Mouse (Mus musculus): ENCODE measurements around the gene Zfp945.
"Not testable (repeated sequence)": the region's sequence is repeated elsewhere in the genome, so short reads cannot be mapped to it uniquely, and the experiment has no call there.

Gene Zfp945

DNA sequence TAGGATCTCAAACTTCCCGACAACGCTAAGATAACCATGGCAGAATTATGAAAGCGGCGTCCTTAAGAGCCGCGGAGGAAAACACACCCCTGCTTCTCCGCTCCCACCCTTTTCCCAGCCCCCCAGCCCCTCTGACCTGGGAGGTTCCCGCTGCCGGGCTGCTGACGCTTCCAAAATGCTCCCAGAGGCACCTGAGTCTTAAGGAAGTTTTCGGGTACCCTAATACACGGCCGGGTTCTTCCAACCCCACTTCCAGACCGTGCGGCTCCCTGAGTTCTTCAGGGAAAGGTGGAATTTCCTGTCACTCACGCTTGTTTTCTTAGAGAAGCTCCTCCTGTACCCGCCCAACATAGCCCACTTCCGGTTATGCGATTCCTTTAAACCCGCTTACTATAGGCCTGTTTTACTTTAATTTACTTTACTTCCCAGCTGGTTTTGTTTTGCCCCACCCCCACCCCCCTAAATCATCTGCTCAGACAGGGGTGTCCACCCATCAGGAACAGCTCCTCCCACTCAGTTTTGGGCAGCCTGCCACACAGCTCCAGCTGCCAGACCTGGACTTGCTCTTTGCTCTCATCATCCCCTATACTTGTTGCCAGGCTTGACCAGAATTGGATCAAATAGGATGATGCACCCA, at the start of gene Zfp945:
Zfp945 (minus strand) TSS at position 290 of the 637 bp plus-strand sequence.
- in situ Hi-C loops (cut with MboI, MseI) = loop anchor here (10.0 to 25.0 kb wide), 2 partner anchors 502 to 720 kb away; partner anchors contain the start of genes Zfp13, Zfp758 and Zfp944

DNA sequence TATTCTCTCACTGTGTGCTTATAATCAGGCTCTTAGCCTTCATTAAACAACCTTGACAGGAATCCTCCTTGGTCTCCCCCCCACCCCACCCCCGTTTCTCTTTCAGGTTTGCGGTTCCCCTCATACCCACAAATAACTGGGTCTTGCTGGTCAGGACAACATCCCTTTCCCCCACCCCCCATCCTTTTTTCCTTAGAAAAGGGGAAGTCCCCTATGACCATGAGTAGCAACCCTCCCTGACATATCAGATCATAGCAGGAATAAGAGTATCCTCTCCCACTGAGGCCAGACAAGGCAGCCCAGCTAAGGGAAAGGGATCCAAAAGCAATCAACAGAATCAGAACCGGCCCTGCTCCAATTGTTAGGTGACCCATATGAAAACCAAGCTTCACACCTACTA, 21.4 kb upstream of the Zfp945 start:
- in situ Hi-C loops (cut with MboI, MseI) = no loop called here

DNA sequence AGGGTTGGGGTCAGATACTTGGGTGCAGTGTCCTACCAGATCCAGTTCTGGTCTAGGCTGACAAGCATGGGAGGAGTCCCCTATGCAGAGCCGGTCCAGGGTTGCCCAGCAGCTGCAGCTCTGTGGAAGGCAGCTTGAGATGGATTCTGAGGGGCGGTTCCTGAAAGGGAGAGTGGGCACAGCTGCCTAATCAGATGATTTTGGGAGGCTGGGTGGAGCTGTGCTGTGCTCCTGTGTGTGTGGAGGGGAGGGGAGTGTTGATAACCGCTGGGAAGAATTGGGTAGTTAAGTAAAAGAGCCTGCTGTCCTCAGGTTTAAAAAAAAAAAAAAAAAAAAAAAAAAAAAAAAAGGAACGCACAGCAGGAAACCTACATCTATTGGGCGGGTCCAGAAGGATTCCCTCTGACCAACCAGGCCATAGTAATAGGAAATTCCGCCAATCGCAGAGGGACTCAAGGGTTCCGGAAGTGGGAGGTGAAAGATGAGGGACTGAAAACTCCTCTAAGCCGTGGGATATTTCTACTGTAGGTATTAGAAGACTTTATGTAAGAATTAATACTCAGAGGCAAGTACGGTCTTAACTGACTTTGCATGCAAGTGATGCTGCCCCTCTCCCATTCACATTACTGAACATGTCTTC, 17.2 kb upstream of the Zfp945 start:
- in situ Hi-C loops (cut with MboI, MseI) = loop anchor here (5.0 kb wide), 1 partner anchor 638 kb away; no protein-coding TSS in a partner anchor

DNA sequence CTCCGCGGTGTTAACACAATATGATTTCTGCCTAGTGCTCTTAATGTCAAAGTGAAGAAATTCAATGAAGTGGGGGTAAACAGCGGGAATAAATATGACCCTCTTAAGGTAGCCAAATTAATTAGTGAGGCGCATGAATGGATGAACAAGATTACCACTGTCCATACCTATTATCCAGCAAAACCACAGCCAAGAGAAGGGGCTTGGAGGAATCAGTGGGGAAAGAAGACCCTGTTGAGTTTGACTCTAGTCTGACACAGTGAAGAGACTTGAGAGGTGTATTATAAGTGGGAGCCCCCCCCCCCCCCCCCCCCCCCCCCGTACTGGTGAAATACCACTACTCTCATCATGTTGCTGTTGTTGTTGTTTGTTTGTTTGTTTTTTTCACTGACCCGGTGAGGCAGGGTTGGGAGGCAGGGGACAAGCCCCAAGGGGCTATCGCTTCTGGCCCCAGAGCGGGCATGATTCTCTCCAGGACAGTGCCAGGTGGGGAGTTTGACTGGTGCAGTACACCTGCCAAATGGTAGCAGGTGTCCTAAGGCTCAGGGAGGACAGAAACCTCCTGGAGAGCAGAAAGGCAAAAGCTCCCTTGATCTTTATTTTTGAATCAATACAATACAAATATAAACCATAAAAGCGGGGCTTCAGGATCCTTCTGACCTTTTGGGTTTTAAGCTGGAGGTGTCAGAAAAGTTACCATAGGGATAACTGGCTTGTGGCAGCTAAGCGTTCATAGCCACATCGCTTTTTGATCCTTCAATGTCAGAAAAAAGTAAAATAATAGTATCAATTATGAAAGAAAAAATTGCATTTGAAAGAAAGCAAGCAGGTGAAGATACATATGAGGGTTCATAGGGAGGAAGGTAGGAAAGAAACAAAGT, 10.7 kb upstream of the Zfp945 start:
- in situ Hi-C loops (cut with MboI, MseI) = no loop called here

DNA sequence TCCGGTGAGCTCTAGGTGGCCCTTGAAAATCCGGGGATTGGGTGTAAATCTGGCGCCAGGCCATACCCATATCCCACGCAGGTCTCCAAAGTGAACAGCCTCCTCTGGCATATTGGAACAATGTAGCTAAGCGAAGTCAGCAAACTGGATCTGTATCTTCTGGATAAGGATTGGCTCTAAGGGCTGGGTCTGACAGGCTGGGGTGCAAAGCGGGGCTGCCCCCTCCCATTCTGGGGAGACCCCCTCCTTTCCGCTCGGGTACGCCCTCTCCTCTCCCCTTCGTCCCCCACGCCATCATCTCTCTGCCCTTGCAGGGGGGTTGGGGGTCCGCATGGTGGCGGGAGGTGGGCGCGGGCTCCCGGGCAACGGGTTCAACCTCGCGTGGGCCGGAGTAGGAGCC, 9.4 kb upstream of the Zfp945 start:
- in situ Hi-C loops (cut with MboI, MseI) = no loop called here

DNA sequence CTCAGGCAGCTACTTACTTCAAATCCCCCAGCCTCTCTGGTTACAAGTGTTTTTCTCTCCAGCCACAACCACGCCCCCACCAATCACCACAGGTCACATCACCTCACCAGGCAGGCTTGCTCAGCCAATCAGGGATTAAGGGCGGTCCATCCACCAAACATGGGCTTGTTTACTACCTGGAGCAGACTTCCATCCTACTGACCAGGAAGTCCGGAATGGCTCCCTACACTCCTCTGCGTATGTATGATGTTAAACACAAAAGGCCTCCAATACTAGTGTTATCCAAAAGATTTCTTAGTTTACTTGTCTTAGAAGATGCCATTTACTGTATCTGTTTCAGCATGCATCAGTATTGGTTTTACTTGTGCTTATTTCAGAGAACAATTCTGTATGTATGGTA, 8.6 kb upstream of the Zfp945 start:
- in situ Hi-C loops (cut with MboI, MseI) = not testable (repeated sequence)

DNA sequence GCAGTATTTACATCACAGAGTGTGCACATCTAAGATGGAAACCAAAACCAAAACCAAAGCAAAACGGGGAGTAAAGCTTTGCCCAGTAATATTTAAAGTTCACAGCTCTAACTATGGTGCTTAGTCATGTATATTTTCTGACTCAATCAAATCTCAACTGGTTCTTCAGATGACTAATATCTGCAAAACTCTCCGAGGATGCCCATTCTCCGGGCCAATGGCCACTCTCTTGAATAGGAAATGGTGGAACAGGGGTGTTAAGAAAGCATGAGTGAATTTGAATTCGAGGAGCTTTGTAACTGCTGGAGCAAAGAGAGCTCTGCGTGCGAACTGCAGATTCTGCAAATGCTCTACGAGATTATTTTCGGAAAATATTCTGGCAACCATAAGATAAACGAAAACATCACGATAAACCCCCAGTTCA, 501 bp downstream of the Zfp945 start:
- in situ Hi-C loops (cut with MboI, MseI) = loop anchor here (10.0 to 25.0 kb wide), 2 partner anchors 502 to 721 kb away; partner anchors contain the start of genes Zfp13, Zfp758 and Zfp944

DNA sequence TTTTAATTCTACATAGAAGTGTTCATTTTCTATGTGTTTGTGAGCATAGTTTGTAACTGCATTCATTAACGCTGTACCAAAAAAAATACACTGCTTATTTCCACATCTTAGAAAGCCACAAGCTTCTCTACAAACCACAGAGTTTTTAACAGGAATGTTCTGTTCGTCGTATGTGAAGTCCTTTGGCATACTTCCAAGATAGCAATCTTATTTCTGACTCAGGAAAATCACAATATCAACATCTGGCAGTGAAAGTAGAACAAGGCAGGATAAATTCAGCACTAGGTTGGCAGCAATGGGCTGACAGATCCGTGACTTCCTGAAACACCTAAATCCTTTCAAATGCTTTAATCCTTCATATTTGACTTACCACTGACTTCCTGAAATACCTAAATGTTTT, 45.8 kb downstream of the Zfp945 start:
- in situ Hi-C loops (cut with MboI, MseI) = no loop called here

DNA sequence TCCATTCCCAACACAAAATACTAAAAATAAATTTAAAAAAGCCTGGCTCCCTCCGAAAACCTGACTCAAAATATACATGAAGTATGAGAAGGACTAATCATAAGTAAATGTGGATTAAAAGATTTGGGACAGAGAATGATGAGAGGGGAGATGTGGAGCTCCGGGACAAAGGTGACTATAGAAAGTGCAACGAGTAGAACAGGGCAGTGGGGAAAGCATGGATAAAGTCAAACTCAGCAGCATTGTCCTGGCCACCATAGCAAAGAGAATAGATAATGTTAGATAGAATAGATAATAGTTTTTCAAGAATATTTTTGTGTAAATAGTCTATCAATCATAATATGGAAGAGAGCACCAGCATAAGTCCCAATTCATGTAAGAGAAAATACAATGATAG, 48.7 kb downstream of the Zfp945 start:
- in situ Hi-C loops (cut with MboI, MseI) = no loop called here

DNA sequence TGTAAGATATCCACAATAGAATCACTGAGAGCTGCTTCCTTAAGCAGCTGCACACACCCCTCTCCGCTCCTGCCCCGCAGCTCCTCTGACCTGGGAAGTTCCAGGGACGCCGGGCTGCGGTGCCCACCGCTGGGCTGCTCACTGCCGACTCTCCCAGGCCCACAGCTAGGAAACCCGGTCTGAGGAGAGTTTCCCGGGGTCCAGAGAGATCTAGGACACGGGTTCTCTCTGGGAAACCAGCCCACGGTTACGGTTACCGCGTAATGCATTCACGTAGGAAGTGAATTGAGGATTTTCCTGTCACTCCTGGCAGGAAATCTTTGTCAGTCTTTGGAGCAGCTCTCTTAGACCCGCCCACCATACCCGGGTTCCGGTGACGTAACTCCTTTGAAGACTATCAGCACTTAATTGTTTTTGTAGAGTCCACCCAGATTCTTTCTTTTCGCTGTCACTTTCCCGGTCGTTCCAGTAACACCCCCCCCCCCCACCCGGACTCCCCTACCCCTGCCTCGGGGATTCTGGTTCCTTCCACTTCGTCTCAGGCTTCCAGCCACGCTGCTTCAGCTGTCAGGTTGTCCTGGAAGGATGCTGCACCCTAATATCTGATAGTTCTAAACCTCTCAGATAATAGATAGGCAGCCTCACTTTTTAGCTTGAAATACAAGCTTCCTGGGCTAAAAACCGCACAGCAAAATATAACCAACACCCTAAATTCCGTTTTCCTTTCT, 49.3 kb downstream of the Zfp945 start:
- in situ Hi-C loops (cut with MboI, MseI) = no loop called here

DNA sequence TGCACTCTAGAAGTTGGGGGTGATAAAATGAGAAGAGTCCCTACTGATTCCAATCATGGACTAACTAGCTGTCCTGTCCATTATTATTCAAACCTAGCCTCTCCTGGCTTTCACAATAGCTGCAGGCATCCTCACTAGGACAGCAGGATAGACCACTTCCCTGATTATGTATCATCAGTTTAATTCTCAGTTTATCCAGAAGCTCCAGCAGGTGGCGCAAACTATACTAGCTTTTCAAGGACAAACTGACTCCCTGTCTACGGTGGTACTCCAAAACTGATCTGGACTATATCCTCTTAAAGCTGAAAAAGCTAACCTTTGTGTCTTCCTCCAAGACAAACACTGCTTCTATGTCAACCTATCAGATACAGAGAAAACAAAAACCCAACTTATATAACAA, 67.2 kb downstream of the Zfp945 start:
- in situ Hi-C loops (cut with MboI, MseI) = no loop called here
